Mouse (Mus musculus) ovary, postnatal 14 days (tissue): ENCODE measurements at regions not wholly inside any gene's neighbourhood (a gene's known extent, or its start where the extent isn't known, plus 50 kb on each side); places are given as distances from the start of the nearest gene placed in this dataset.
A peak's percentile ranks its signal among the peaks of the same experiment; 100 is the strongest.

Source experiments
- DNase-seq: peaks from one replicate; pipeline ENCODE4 v3.0.0; 2022; ENCODE audit warnings: low spot score

DNA sequence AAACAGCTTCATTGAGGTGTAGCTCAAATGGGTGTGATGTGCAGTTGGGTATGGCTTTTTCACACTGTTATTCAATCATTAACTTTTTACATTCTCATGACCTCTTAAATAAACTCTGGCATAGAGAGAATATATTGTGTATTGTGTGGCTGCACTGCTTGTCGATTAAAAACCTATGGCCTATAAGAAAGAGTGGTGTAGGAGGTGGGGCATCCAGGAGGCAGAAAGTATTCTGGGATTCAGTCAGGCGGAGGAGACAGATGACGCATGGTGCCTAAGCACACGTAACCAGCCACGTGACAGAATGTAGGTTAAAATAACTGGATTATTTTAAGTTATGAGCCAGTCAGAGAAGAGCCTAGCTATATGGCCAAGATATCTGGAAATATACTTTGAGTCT, 78.2 kb upstream of the Slc16a7 start:
- no peak for DNase-seq

DNA sequence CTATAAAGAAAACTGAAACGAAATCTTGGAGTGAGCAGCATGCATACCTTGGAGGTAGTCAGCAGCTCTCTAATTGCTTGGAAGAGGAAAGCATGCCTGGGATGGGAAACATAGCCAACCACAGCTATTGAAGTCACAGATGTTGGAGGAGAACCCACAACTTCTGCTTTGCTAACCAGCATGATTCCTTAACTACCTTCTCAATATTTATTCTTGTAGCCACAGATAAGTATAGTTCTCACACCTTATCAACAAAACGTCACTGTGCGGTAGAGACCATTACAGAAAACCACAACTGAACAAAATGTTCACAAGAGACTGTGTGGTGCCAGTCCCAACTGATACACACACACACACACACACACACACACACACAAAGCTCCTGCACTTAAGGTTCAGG, 99.1 kb upstream of the Slc16a7 start:
- no peak for DNase-seq

- DNase-seq, result no peak
These were observed 101.1 kb upstream of the Slc16a7 start for GRCm38 (mm10) chr10:125490395-125490794.

DNA sequence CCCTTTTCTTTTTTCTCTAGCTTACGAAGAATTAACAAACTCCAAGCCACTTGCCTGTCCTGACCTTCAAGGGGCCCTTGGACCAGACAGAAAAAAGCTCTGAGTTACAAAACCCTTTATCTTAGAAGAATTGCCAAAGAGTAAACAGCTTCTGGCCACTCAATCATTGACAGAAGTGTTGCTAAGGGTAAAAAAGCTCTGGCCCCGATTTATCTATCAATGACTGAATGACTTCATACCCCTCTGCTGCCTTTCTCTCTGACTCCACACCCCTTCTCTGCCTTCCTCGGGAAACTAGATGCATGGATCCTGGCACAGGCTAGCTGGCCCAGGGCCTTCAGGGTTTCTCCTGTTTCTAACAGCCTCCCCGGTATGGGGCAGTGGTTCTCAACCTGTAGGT, 105.2 kb upstream of the Slc16a7 start:
- DNase-seq, result no peak

DNA sequence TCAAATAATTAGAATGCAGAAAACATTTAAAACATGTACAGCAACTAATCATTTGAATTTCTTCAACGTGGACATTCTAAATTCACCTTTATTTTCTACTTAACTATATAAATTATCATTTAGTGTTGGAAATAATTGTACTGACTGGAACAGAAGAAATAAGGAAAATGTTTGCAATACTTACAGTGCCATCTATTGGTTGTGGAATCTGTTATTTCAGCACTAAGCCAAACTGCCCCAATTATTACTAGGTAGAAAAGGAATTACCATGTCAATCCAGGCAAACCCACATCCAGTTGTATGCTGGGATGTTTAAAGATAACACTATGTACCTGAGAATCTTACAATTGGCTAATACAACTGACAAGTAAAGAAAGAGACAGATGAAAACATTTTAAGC, 109.1 kb upstream of the Slc16a7 start:
- DNase-seq, result no peak

DNA sequence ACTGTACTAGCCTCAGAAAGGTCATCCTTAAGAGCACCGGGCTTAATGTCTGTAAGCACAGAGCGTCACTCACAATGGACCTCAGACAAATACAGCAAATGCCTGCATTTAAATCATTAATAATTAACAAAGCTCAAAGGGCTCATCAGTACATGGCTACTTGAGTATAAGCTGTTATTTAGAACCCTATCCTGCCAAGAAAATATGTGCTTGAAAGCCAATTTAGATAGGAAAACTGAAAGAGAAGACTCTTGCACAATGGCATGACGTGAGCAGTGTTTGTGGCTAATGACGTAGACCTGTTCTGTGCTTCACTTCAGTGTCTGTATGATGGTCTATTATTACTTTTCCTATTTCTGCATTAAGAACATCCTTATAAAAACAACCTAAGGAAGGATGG, 111.1 kb upstream of the Slc16a7 start:
- DNase-seq, result no peak

- no peak for DNase-seq
These were observed 125.8 kb upstream of the Slc16a7 start for GRCm38 (mm10) chr10:125515026-125515425.

- DNase-seq, result no peak
These were observed 141.6 kb upstream of the Slc16a7 start for GRCm38 (mm10) chr10:125530876-125531275.

DNA sequence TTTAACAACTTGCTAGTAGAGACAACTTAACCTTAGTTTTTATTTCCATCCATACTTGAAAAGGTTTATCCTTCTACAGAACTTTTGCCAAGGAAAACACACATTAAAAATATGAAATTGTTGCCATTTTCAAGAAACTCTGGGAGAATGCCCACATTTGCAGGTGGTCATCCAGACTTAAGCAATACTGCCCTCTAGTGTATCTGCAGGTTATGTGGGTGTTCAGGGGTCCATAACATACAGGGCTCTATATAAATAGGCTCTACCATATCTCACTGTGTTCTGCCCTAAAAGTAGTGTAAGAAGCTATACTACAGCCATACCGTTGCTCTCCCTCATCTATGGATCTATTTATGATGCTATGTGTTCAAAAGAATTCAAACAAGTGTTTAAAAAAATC, 149.1 kb upstream of the Slc16a7 start:
- DNase-seq, result peak; percentile 21

DNA sequence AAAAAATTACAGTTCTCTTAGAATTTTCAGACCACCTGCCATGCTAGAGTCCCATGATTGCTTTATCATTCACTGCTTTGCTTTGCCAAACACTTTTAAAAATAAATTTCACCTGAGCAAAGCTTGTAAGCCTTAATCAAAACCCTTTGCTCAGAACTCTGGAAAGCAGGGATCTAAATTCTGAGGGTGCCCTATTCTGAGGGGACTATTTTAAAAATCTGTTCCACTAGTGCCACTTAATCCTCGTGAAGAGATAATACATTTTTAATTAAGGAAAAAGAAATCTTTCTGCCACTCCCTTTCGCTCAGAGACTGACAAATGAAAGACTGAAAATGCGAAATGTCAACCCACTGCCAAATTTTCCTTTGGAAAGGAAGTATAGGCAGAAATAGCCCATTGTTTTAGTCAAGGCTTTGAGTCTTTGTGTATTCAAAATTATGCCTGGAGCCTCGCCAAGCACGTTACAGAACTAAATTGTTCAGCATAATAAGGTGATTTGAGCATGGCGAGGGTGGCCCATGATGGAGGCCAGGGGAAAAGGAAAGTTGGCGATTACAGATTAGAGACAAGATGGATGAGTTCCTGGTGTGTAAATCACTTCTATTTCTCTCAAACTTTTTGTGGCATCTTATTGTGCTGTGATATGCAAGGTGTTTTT, 197.4 kb upstream of the Slc16a7 start:
- DNase-seq, result peak; percentile 15

DNA sequence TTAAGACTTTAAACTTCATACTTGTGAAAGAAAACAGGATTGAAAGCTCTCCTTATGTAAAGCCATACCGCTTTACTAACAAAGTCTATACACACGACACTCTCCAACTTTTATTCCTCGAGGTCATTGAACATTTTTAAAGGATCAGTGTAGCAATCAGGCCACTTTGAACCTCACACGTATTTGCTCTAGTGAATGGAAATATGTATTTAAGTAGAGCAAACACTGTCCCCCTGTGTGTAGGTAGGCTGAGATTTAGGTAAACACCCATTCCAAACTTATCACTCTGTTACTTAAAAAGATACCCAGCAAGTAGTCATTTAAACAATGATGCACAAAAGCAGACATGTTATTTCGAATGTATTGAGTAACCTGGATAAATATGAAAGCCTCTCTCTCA, 203.7 kb upstream of the Slc16a7 start:
- DNase-seq, result no peak

DNA sequence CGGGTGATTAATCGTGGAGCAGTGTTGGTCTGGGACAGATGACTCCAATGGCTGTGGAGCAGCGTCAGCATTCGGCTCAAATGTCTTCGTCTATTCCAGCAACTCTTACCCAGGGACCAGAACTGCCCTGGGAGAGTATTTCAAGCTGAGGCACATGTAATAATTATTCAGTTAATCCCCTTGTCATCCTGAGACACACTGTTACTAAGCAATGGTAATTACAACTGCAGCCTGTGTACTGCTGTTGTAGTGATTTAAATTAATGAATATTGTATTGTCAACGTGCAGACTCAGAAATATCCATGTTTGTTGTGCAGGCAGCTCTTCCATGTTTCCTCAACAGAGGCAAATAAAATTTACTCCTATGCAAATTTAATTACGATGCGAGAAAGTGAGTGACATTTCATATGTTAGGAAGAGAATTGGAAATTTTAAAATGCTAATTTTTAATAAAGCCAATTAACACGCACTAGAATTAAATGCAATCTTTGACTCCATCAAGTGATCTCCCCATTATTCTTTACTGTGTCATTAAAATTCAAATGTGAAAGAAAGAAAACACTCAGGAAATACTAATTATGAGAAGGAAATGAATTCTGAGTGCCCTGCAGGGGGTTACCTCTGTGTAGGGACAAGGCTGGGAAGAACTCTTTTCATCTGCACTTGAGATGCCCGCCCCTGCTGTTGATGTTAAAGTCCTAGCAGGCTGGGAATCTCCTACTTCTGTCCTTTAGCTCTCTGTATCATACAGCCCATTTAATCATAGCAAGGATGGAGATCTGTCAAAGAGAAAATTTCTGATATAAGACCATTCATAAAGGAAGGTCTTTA, 218.7 kb upstream of the Slc16a7 start:
- DNase-seq, result no peak

DNA sequence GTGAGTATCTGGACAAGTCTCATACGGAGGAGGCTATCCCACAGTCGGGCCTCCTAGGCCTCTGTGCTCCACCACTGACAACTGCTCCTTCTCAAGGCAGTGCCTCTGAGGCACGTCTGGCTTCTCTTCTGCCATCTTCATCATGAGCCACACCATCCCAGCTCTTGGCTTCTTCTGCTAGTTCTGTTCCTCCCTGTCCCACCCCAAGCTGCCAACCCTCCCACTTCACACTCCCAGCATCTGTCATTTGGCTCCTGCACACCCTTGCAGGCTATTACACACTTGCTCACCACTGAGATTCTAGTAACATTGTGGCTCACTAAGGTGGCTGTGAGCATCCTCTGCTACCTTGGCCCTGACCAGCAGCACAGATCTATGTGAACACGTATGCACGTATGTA, 221.1 kb upstream of the Slc16a7 start:
- DNase-seq, result no peak

DNA sequence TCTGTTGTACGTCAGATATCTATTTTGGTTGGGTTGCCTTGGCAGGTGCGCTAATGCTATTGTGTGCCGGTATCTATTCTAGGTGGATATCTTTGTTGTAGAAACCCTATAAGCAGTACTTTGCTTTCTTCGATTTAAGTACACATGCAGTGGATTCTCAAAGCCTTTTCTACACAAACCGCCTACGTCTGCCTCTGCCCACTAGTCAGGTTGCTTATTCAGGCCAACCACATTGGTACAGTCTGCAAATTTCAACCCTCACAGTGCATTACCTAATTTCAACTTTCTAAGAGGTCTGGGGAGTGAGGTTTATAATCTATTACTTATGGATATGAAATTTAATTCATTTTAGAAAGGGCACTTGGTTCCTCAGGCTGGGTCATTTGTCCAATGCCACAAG, 223.5 kb upstream of the Slc16a7 start:
- DNase-seq, result no peak

DNA sequence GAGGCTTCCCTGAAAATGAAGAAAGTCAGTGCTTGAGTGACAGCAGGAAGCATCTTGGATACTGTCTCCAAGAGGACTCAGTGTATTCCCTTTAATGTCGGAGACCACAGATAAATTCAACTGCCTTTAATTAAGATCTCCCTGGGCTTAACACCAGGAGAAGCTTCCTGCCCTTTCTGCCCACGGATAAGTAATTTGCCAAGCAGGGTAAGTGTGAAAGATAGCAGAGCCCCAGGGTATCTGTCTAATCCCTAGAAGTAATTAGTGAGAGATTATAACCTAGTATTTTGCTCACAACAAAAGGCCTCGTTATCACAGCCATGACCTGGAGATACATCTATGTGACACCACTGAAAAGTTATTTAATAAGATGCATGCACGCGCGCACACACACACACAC, 232.1 kb upstream of the Slc16a7 start:
- DNase-seq, result no peak

DNA sequence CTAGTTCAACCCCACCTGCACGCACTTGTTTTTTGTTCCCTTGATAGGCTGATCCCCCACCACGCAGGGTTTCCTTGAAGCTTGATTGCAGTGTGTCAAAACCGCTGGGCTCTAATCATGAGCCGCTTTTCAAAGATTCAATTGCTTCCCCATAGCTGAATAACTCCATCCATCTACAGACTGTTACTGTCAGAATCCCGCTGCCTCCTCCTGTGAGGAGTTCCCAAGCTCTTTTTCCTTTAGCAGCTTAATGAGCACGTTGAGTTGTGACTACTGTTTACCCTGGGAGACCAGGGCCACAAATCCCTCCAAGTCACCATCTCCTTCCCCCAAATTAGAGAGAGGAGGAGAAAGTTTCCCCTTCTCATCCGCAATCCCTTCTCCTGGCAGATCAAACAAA, 234.6 kb upstream of the Slc16a7 start:
- no peak for DNase-seq

GRCm38 (mm10) chr10:125667906-125668305, 278.6 kb upstream of the Slc16a7 start:
- no peak for DNase-seq

DNA sequence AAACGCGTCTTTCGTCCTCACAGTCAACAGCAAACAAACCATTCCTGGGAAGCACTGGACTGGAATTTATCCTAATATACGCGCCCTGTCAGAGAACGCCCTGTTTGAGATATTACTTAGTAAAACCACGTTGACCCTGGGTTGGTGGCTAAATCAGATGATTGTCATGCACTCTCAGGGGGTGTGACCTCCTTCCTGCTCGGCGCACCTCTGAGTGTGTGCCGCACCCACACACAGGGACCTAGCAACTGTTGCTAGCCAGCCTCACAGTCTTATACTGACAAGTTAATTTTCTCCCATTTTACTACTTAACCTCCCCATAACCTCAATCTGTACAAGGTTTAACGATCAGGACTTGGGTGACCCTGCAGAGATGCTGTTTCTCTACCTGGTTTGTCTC, 284.4 kb upstream of the Slc16a7 start:
- DNase-seq, result no peak

GRCm38 (mm10) chr10:125679644-125680043, 286.3 kb upstream of the Lrig3 start:
- DNase-seq, result no peak

DNA sequence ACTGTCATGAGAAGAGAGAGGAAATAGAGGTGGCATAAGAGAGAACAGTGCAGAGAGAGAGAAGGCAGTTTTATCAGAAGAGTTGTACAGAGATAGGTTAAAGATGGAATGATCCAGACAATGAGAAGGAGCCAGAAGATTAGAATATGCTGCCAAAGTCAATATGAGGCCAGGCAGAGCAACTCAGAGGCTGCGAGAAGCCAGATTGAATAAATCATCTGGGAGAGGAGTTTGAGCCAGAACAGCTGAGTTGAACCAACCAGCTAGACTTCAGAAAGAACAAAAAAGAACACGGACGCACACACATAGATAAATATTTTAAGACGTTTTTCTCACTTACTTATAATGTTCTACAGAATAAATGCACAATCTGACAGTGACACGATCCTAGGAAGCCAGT, 280.8 kb upstream of the Lrig3 start:
- DNase-seq, result no peak

DNA sequence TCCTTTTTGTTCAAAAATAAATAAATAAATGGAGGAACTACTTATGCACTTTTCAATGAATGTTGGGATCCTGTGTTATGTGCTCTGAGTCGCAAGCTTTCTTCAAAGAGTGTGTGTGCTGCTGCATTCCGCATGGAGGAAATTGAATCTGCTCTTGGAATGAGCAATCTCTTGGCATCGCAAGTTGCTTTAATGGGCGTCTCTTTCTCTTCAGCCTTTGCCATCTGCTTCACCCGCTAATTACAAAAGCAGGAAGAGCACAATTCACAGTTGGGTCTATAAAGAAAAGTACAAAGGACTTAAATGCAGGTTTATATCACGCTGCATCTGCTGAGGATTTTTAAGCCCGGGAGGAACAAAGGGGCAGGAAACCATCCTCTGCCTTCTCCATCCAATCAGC, 272.5 kb upstream of the Lrig3 start:
- DNase-seq, result no peak

GRCm38 (mm10) chr10:125696159-125696558, 269.8 kb upstream of the Lrig3 start:
- DNase-seq, result no peak

DNA sequence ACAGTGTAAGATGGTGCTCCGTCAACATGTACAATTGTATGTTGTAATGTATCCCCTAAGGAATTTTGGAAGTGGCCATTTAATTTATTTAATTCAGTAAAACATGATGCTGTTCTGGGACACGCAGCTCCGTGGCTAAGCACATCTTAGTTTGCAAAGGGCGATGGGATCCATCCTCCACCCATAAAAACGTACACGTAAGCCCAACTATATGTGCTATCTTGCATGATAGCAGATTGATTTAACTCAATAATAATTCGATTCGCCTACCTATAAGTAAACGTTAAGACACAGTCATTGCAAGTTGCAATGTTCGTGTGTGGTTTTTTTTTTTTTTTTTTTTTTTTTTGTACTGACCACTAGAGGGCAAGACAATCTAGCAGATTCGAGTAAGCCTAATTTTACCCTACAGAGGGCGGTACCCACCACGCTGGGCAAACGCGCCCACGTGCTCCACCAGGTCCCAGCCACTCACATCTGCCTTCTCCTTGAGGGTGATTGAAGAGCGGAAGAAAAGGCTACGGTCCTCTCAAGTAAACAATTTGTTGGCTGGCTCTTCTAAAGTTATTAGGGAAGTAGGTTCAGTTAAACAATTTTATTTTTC, 240.8 kb upstream of the Lrig3 start:
- DNase-seq, result peak; percentile 37
